Mouse (Mus musculus): ENCODE results near the gene Klc2. TPM values are rescaled to one million over a fixed set of nuclear protein-coding genes. Genes with fewer than 3 reads are reported as not detected.

Gene Klc2
- total RNA-seq, 2 experiments from 2014 or later: 47.1 to 53.0 TPM

DNA sequence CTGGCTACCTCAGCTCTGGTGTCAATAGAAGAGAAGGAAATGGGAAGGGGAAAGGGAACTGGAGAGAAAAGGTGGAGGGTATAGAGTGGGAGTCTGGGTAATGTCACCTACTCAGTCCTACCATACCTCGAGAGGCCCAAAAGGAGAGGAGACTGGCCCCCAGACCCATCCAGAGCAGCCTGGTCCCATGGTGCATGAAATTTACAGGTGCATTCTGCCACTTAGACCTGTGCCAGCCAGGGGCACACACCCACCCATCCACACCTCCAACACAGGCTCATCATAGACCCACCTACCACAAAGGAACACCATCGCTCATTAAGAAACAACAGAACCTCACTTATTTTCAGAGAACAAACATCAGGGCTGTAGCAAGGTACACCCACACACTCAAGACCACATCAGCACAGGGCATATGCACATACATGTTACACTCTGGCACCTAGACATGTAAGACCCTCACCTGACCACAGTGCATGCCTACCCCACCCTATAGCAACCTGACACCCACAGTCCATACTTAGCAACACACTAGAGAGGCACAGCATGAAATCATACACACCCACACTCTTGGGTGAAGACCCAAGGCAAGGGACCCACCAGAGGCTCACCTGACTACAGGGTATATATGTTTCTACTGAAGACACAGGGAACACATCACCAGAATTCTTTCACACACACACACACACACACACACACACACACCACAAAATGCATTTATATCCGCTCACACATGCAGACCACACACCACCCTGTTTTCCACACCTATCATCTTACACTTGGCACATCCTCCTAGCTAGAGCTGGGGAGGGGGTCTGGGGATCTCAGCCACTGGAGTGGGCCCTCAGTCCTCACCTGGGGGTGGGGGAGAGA lies 34.2 kb downstream of the Klc2 start:
- intact Hi-C loops (cut with DNase I): loop anchor here (5.0 kb wide), 1 partner anchor 37 kb away; no protein-coding TSS in a partner anchor
- no peak for DNase-seq (ENCODE audit: low spot score)

DNA sequence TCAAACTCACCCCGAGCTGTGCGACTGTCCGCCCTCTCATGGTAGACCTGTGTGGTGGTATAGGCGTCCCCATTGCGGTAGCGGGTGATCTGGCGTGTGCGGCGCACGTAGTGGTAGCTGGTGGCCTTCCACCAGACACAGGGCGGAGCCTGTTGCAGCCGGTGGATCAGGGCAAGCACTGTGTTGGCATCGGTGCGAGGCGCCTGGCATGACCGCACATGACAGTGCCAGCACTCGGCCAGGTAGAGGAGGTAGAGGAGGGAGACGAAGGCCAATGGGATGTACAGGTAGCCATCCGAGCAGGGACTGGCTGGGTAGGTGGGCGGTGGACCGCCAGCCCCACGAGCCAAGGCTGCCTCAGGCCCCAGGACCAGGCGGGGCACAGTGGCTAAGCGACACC lies 35.8 kb downstream of the Klc2 start:
- no peak for DNase-seq (ENCODE audit: low spot score)
- intact Hi-C loops (cut with DNase I): loop anchor here (5.0 kb wide), 1 partner anchor 35 kb away; no protein-coding TSS in a partner anchor

DNA sequence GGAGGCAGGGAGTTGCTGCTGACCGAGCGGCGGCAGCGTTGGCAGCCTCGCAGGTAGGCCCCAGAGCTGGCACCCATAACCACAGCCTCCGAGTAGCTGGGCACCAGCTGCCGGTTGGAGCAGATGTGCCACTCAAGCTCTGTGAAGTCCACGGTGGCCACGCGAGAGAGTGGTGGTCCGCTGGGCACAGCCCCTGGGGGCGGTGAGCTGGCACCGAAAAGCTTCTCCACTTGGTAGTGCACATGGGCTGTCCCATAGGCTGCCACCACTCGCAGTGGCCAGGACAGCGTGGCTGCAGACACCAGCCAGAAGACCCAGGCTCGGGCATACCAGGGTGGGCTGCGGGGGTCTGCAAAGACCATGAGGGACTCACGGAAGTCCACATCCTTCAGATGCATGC lies 36.4 kb downstream of the Klc2 start:
- intact Hi-C loops (cut with DNase I): loop anchor here (5.0 kb wide), 1 partner anchor 35 kb away; no protein-coding TSS in a partner anchor
- DNase-seq (ENCODE audit: low spot score): no peak

DNA sequence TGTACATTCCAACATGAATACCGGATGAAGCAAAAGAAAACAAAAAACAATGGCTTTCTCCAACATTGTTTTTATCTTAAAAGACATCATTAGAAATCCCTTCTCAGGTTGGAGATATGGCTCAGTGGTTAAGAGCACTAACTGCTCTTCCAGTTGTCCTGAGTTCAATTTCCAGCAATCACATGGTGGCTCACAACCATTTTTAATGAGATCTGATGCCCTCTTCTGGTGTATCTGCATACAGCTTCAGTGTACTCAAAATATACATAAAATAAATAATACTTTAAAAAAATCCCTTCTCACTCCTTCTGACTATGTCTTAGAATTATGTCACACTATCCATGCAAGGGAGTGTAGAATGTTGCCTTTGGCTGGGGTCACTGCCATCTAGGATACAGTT lies 39.1 kb downstream of the Klc2 start:
- intact Hi-C loops (cut with DNase I): no loop called here
- DNase-seq (ENCODE audit: low spot score): no peak

DNA sequence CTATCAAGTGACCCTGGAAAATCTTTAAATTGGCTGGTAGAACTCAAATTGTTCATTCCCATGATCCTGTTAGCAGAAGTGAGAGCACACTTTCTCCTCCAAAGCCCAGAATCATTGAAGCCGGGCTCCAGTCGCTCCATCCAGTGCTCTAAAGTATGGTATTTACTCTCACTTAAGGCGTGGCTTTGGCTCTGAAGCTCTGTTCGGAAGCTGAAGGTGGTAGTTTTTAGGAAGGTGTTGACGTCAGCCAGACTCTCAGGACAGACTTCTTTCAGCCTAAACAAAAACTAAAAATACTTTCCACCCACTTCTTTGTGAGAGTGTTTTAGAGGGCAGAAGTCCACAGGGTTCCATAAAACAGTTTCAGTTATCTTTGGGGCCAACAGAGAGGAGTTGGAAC lies 44.8 kb downstream of the Klc2 start:
- intact Hi-C loops (cut with DNase I): loop anchor here (1.0 to 2.0 kb wide), 2 partner anchors 17 to 59 kb away; no protein-coding TSS in a partner anchor
- DNase-seq (ENCODE audit: low spot score): no peak

DNA sequence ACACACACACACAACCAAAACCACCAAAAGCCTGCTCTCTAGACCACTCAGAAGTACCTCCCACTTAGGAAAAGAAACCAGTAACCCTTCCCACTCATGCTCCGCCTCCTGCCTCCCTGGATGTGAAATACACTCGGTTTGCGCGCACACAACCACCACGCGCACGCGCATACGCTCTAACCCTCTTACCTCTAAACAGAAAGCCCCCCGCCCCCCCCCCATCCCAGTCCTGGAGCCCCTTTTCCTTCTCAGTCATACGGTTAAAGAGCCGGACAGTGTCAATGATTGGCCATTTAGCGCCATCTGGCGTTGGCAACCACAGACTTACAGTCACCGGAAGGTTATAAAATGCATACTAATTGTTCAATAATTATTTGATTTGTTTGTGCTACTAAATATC lies 45.3 kb downstream of the Klc2 start:
- intact Hi-C loops (cut with DNase I): loop anchor here (1.0 to 2.0 kb wide), 2 partner anchors 17 to 58 kb away; no protein-coding TSS in a partner anchor
- no peak for DNase-seq (ENCODE audit: low spot score)

DNA sequence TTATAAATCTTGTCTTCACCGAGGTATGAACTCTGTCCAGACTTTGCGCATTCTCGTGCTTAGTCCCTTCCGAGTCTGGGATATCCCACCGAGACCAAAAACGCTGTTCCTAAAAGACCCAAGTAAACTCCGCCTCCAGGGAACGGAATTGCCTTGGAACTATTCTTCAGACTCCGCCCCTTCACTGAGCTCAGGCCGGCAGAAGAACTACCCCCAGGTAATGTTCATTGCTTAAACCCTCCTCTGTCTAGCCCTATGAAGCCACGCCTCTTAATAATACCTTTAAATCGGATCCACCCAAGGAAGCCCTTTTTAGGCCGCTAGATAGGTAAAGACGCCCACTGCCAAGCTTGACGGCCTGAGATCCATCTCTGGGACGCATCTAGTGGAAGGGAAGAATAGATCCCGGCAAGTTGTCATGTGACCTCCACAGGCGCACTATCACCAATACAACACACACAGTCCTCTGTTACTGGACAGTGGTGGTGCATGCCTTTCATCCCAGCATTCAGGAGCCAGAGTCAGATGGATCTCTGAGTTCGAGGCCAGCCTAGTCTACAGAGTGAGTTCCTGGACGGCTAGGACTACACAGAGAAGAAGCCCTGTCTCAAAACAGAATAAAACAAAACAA lies 45.9 kb downstream of the Klc2 start:
- intact Hi-C loops (cut with DNase I): loop anchor here (1.0 to 2.0 kb wide), 2 partner anchors 16 to 58 kb away; no protein-coding TSS in a partner anchor
- no peak for DNase-seq (ENCODE audit: low spot score)

DNA sequence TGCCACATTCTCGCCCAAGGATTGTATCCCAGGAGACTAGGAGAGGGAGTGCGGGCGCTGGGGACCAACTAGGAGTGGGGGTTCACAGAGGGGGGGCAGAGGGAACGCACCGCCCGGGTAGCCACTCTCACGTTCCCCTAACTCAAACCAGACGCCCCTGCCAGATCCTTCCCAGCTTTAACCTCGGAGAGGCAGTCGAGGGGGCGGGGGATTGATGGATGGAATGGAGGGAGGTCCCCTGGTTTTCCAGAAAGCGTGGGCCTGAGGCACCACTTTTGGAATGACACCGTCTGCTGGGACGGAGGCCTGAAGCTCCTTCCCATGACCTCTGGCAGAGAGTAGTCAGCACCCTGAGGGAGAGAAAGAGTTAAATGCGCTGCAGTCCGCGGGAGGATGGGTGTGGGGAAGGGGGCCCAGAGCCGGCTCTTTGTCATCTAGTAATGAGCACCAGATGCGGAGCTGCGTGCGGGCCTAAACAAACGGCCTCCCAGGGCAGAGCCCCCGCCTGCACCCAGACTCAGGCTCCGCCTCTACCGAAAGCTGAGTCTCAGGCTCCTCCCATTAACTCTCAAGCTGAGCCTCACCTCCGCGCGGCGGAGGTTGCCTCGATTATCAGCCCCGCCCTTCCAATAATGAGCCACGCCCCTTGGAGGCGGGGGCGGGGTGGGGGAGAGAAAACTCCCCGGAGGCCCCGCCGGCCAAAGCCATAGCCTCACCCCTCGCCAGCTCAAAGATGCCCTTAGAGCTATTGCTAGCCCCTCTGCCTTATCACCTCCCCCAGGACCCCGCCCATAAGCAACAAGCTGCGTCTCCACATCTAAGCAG lies 46.6 kb downstream of the Klc2 start:
- peak; percentile 77 for DNase-seq (ENCODE audit: low spot score)
- intact Hi-C loops (cut with DNase I): loop anchor here (2.0 kb wide), 1 partner anchor 57 kb away; no protein-coding TSS in a partner anchor

DNA sequence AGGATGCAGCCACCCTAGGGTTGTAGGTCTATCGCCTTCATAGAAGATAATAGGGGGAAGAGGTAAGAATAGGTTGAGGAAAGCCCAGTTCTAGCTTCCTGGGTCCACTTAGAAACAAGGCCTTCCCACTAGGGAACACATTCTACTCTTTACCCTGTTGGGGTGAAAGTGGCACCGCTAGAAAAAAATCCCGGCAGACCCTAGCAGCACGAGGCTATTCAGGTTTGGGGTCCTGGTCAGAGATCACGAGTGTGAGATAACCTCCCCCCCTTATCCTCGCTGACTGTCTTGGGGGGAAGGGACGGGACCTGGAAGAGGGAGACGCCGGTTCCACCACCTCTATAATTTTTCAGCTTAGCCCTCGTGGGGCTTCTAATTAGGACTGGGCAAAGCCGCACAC lies 47.3 kb downstream of the Klc2 start:
- intact Hi-C loops (cut with DNase I): no loop called here
- no peak for DNase-seq (ENCODE audit: low spot score)

DNA sequence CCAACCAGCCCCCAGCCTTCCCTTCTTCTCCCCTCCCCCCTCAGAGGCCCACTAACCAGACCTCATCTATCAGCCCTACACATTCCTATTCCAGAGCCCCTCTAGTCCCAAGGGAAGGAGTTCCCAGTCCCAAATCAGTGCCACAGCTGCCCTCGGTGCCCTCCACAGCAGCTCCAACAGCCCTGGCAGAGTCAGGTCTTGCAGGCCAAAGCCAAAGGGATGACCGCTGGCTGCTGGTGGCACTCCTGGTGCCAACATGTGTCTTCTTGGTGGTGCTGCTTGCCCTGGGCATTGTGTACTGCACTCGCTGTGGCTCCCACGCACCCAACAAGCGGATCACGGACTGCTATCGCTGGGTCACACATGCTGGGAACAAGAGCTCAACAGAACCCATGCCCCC lies 48.4 kb downstream of the Klc2 start:
- intact Hi-C loops (cut with DNase I): no loop called here
- DNase-seq (ENCODE audit: low spot score): no peak

DNA sequence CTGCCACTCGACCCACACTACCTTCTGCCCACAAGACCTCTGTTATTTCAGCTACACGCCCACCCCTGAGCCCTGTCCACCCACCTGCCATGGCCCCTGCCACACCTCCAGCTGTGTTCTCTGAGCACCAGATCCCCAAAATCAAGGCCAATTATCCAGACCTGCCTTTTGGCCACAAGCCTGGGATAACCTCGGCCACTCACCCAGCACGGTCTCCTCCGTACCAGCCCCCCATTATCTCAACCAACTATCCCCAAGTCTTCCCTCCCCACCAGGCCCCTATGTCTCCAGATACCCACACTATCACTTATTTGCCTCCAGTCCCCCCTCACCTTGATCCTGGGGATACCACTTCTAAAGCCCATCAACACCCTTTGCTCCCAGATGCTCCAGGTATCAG lies 48.9 kb downstream of the Klc2 start:
- DNase-seq (ENCODE audit: low spot score): no peak
- intact Hi-C loops (cut with DNase I): no loop called here

DNA sequence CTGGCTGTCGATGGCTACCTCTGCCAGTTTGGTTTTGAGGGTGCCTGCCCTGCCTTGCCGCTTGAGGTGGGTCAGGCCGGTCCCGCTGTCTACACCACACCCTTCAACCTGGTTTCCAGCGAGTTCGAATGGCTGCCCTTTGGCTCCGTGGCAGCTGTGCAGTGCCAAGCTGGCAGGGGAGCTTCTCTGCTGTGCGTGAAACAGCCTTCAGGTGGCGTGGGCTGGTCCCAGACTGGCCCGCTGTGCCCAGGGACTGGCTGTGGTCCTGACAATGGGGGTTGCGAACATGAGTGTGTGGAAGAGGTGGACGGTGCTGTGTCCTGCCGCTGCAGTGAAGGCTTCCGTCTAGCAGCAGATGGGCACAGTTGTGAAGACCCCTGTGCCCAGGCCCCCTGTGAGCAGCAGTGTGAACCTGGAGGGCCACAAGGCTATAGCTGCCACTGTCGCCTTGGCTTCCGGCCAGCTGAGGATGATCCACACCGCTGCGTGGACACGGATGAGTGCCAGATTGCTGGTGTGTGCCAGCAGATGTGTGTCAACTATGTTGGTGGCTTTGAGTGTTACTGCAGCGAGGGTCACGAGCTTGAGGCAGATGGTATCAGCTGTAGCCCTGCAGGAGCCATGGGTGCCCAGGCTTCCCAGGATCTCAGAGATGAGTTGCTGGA lies 49.7 kb downstream of the Klc2 start:
- no peak for DNase-seq (ENCODE audit: low spot score)
- intact Hi-C loops (cut with DNase I): no loop called here

DNA sequence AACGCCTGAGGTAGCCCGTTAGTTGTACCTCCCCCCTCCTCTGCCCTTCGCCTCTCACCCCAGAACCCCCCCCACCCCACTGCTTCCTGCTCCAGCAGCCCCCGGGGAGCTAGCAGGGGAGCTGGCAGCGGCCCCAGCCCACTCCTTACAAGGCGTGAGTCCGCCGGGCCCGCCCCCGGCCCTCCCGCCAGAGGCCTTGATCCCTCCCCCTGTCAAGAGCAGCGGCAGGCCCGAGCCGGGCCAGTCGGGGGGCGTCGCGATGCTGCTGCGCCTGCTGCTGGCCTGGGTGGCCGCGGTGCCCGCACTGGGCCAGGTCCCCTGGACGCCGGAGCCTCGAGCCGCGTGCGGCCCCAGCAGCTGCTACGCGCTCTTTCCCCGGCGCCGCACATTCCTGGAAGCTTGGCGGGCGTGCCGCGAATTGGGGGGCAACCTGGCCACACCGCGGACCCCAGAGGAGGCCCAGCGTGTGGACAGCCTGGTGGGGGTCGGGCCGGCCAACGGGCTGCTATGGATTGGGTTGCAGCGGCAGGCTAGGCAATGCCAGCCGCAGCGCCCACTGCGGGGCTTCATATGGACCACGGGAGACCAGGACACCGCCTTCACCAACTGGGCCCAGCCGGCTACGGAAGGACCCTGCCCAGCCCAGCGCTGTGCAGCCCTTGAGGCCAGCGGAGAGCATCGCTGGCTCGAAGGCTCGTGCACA lies 50.3 kb downstream of the Klc2 start, which contains the start of gene Cd248:
Gene Cd248 (plus strand): TSS at position 212 of the 703 bp plus-strand sequence.
- intact Hi-C loops (cut with DNase I): no loop called here
- peak; percentile 75 for DNase-seq (ENCODE audit: low spot score)

DNA sequence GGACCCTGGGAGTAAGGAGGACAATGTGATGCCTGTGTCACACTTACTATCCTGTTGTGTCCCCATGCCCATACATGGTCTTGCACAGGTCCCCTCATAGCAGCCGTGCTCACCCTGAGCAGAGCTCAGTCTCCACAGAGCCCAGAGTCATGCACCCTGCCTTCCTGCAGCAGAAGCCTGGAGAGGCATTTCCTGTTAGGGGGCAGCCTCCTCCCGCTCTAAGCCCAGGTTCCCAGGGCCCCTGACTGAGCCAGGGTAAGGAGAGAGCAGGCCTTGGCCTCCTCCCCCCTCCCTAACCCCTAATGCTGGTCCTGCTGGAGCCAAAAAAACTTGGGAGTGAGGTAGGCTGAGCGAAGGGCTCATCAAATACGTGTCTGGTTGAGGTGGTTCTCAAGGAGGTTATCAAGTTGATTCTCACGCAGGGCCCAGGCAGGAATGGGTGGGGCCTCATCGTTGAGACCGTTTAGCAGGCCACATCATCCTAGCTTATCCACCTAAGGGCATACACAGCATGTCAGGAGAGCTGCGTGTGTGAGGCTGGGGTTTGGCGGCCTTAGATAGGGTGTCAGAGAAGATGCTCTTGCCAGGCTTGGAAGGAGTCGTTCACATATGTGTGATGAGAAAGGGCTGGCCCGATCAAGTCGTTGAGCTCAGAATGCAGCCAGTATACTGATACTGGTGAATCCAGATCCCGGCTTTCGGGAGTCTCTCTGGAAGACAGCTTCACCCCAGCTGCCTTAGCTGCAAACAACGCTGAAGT lies 51.1 kb downstream of the Klc2 start:
- intact Hi-C loops (cut with DNase I): no loop called here
- DNase-seq (ENCODE audit: low spot score): no peak

DNA sequence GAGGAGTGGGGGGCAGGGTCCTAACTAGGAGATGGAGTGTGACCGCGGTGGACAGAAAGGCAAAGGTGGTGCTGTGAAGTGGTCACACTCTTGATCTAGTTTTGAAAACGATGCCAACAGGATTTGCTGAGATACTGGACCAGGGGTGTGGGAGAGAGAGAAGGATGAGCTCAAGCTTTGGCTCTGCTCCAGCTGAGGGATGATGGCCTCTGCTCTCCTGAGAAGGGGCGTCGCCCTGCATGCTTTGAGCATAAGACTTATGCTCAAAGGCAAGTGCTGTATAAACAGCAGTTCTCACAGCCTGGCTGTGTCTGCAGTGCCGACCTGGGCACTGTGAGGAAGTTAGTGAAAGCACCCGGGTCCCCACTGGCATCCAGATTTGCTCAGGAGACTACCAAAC lies 53.3 kb downstream of the Klc2 start:
- DNase-seq (ENCODE audit: low spot score): no peak
- intact Hi-C loops (cut with DNase I): no loop called here

DNA sequence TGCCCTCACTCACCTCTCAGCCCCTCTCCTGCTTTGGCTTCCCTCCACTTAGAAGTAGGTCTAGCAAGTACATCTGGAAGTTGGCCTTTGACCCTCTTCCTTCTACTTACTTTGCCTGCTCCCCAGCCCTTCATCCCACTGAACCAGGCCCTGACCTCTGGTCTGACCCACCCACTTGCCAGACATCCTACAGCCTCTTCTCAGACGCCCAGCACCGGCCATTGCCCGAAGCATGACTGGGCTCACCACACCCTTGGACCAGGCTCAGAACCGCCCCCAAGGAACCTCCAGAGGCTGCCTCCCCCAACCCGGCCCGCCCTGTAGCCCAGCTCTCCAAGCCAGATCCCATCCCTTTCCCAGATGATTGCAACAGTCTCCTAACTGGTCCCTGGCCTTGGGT lies 55.9 kb downstream of the Klc2 start:
- no peak for DNase-seq (ENCODE audit: low spot score)
- intact Hi-C loops (cut with DNase I): no loop called here

DNA sequence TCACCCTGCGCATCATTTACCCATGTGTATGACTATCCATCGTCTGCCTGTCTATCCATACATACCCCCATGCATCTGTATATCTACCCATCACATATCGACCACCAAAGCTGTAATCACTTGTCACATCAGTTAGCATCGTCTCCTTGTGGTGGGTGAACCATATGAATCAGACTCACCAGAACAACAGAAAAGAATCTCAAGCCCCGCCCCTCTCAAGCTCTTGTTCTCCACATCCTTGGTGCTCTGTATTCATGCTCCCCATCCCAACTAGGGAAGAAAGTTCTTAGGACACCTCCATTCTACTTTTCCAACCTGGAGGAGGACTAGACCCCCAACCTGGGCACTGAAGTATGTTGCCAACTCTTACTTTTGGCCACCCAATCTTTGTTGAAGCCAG lies 56.3 kb downstream of the Klc2 start:
- DNase-seq (ENCODE audit: low spot score): no peak
- intact Hi-C loops (cut with DNase I): no loop called here
